Mouse (Mus musculus) spleen, adult 12 weeks (tissue): ENCODE measurements around the gene Gng13.
"Not testable (repeated sequence)": the region's sequence is repeated elsewhere in the genome, so short reads cannot be mapped to it uniquely, and the experiment has no call there.

Experiments
- DNase-seq: peaks from one replicate; pipeline ENCODE4 v3.0.0; 2022; ENCODE audit warnings: low spot score

Gng13 gene

DNA sequence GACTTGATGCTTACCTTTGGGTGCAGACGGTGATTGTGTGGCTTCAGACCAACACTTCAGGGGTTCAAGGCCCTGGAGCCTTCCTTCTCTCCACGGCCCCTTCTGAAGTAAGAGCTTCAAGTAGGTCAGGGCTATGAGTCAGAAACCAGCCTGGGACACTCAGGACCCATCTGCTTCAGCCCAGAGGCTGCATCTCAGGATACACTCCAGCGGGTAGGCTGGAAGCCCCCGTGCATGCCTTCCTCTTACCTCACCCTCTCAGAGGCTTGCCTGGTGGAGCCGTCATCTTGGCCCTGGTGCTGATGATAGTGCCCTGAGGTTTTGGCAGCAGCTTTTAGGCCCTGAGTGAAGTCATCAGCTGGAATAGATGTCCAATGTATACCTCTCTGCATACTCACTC is 18.3 kb downstream of the Gng13 start:
- no peak for DNase-seq

DNA sequence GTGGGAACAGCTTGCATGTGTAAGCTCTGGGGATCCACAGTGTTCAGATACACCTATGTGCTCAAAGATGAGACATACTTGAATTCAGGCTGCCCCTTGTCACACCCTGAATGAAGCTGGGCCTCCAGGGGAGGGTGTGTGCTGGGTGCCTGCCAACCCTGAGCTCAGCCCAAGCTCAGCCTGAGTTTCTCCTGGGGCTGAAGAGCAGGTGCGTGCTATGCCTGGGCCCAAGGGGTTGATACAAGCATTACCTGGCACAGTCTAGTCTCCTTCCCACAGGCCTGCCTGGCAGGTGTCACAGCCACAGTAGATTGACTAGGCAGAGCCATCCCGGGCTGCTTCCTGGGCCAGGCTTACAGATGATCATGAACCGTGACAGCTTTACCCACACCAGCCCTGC is 18.8 kb downstream of the Gng13 start, which contains the start of gene Mslnl:
TSS of gene Mslnl (plus strand) at position 298 of the 400 bp plus-strand sequence.
- DNase-seq, result no peak

DNA sequence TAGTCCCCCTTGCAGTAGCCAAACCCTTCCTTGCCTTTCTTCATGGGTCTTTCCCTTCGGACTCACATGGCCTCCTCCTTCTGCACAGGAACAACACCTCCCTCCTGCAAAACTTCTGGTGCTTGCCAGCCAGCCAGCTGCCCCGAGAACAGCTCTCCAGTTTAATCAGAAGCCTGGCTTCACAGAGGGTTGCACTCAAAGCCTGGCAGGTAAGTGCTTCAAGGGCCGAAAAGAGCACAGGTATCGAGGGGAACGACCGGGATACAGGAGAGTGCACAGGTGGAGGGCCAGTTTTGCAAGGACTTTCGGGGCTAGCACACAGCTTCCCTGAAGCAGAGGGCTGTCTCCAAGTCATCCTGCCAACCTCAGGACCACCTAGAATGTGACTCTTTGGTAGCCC is 21.9 kb downstream of the Gng13 start:
- no peak for DNase-seq

DNA sequence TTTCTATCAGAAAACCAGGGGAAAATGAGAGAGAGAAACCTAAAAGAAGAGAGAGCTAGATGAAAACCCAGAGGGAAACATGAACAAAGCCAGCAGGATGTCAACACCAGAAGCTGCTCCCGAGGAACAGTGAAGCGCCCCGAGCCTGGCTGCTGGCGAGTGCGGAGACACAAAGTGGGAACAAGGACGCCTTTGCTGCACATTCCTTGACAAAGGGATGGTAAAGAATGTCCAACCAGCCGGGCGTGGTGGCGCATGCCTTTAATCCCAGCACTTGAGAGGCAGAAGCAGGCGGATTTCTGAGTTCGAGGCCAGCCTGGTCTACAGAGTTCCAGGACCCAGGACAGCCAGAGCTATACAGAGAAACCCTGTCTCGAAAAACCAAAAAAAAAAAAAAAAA is 24.5 kb downstream of the Gng13 start:
- not testable (repeated sequence) for DNase-seq

DNA sequence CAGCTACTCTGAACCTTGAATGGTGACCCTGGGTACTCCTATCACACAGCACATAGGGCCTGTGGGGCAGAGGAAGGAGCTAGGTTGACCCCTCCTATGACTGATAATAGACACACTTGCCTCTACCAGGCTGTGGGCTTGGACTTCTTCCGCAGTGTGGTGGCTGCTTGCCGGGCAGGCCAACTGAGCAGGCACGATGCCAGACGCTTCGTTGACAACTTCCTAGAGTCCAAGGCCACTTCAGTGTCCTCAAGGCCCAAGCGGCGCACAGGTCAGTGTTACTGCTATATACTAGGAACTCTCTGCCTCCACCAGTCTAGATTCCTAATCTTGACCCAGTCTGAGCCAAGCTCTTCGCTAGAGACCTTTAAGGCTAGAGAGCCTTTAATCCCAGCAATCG is 26.9 kb downstream of the Gng13 start:
- DNase-seq, result no peak

DNA sequence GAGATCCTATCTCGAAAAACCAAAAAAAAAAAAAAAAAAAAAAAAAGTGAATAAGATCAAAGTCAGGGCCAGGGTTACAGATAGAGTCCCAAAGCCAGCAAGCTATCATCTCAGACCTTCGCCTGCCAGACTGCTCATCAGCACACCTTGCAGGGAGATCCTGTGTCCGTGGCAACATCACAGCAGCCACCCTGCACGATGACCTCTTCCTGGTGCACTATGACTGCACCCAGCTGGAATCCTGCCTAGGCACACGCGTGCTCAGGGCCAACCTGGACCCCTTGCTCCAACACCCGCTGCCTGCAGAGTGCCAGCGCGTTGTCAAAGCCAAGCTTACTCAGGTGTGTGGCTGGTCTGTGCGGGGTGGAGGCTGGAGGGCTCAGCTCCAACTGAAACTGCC is 27.3 kb downstream of the Gng13 start:
- no peak for DNase-seq

DNA sequence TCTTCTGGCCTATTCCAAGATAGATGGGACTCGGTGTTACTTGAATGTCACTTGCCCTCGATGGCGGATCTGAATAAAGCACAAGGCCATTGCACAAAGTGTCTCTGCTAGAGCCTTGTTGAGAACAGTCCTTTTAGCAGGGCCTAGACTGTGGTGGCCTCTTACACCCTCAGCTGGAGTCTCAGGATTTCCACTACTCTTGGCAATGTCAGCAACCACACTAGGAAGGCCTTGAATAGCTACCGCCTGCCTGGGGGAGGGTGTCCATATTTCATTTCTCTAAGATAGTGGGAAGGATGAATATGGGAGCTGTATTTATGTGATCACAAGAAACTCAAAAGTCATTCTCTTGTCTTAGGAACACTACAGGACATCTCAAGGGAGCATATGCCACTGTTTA is 31.3 kb downstream of the Gng13 start:
- DNase-seq, result no peak

DNA sequence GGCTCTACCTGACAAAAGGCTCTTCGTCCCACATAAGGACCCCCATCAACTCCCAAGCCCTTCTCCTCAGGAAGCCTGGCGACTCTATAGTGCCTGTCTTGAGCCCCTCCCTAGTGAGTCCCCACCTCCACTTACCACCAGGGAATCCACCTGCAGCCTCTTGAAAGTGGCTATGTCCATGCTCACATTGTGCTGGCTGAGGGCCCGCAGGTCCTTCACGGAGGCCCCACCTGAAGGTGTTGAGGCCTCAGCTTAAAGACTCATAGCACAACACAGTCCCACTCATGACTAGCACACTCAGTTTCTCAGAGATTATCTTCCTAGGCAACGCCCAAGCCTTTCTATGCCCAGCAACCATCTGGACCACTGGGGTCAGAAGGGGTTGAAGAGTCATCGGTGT is 32.3 kb downstream of the Gng13 start:
- DNase-seq, result no peak

DNA sequence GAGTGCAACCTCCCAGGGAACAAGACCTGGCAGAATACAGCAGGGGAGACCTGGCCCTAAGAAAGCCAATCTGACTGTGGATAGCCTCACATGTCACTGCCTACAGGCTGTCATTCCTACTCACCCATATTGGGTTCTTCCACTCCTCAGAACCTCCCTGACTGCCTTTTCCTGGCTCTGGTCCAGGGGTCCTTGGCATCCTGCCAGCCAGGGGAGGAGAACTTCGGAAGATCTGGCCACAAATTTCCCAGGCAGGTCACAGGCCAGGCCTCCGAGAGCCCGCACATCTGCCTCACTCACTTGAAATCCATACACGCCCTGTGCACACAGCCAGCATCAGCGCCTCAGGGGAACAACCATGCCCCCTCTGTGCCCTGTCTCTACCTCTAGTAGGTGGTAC is 34.5 kb downstream of the Gng13 start:
- no peak for DNase-seq

DNA sequence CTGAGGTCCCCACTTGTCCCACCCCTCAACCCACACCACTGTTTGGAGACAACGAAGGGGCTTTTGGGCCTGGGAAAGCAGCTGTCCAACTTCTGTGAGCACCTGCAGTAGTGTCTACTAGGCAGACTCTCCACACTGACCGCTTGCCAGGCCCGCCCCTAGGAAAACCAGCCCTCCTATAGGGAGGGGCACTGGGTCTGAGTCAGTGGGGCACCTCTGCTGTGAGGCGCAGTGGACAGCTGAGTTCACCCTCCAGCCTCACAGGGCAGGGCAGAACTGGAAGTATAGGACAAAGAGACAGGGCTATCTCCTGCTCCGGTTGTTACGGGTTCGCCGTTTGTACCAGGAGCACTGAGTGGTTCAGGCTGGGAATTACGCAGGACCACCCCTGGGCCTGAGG is 37.3 kb downstream of the Gng13 start, which contains the start of gene Msln:
TSS of gene Msln (minus strand) at position 138 of the 400 bp plus-strand sequence.
- no peak for DNase-seq

DNA sequence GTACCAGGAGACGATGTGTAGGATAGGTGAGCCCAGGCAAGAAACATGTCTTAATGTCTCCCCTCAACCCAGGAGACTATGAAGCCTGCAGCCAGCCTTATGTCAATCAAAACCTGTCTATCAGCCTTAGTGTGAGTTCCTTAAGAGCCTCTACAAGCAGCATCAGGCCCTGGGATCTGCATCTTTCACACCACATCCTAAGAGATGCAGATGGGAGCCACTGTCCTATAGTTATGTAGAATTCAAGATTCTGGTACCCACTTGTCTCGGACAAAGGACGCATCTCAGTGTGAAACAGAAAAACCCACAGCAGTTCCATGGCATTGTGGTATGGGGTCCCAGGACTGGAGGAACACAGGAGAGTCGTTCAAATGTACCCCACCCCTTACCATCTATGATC is 38.1 kb downstream of the Gng13 start:
- DNase-seq, result no peak

DNA sequence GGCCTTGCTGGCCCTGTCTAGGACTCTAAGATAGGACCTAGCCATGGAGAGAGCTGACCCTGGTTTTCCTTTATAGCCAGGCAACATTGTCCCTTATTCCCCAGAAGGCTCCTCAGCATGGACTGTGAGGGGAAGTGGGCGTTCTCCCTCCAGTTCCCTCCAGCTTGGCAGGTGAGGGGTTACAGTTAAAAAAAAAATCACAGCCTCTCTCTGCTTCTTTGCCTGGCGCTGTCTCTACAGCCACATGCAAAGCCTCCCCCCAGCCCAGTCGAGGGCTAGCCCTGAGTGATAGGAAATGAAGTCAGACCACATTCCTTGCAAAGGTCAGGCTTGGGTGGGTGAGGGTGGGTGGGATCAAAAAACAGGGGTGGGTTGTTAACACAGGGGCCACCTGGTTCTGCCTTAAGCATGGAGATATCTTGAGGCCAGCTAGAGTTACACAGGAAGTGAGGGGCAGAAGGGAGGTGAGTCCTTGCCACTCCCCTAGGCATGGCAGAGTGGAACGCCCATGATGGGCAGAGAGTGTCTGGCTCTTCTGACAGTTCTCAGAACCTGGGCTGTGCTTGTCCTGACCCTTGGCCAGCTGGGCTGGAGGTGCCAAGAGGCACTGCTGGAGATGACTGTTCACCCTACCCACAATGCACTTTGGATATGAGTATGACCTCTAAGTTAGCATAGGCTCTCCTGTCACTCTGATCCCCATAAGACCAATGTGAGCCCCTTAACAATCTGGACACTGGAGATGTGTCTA is 38.8 kb downstream of the Gng13 start:
- DNase-seq, result no peak

DNA sequence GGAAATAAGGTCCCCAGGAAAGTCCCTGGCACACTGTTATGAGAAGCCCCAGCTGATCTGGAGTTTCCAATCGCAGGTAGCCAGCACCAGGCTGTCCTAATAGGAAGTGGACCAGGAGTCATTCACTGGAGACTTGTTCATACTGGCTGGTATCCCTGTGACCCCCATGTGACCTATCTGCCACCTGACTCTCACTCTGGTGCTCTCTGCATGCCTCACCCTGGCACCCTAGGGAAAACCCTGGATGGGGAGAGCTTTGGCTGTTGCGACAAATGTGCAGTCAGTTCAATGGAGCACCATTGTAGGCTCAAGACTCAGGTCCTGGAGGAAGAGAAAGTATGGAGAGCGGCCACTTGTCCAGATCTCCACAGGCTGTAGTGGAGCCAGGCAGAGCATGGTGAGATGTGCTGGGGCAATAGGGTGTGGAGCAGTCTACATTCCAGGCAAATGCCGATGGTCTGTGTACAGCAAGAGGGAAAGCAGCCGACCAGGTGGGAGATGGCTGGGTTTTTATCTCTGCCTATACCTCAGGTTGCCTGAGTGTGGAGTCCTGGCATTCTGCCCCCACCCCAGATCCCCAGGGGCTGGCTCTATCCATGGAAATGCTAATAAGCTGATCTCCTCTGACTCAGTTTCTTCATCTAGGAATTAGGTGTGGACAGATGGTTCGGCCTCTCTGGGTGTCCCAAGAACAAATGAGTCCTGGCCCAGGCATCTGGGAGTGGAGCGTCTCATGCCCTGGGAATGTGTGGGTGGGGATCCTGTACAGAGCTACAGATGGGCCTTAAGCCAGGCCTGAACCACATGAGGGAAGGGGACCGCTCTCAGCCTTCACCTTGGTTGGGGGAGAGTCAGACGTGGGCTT is 39.6 kb downstream of the Gng13 start:
- no peak for DNase-seq

DNA sequence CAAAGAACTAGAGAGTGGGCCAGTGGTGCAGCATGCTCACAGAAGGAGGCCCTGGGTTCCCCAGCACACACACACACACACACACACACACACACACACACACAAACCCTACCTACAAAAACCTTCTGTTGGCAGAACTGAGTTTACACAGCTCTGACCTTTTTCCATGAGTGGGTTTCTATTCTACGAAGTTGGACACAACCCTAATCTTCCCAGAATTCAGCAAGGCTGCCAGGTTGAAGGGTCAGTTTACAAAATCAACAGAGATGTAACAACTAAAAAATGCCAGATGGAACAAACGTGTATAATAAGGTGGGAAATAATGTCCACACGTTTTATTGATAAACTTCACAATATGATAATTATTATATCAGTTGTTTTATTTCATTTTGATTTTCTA is 40.7 kb downstream of the Gng13 start:
- DNase-seq, result no peak

DNA sequence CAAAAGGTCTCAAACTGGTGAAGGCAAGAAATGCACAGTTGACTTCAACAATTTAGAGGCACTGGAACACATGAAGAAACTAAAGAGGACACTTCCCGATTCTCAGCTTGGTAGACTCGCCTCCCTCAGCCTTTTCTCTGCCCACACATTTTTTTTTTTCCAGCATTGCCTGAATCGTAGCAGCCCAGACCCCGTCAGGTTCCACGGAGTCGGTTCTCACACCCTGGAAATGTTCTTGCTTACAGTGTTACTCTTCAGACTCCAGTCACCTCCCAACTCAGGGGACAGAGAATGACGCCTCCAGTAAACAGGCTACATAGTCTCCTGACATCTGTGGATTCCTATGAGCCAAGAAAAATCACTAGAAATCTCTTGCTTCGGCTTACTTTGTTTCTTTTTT is 43.2 kb downstream of the Gng13 start:
- DNase-seq, result no peak

DNA sequence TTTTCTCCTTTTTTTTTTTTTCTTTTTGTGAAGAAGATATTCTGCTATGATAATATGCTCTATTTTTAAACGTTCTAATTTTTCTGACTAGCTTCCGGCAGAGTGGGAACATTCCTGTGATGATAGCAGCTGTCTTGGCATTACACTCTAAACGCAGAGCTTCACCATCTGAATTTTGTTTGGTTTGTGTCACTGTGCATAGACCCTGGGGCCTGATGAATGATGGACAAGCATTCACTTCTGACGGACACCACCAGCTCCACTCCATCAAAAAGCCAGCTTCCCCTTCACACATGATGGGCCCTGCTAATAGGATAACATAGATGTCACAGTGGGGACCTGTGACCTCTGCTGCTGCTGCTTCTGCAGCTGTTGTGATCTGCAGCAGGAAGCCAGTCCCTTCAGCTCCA is 44.6 kb downstream of the Gng13 start:
- no peak for DNase-seq

DNA sequence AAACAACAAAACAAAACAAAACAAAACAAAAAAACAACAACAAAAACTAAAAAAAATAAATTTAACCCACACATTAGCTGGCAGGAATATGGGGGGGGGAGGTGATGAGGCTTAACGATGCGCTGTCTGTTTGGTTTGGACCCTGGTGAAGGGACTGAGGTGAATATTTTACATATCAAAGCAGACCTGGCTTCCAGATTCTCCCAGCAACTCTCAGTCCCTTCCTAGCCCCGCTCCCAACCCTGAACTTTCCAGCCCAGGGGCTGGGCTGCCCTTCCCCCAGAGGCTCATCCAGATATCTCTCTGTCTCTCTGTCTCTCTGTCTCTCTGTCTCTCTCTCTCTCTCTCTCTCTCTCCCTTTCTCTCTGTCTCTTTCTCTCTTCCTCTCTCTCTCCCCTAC is 45.6 kb downstream of the Gng13 start:
- DNase-seq, result no peak

DNA sequence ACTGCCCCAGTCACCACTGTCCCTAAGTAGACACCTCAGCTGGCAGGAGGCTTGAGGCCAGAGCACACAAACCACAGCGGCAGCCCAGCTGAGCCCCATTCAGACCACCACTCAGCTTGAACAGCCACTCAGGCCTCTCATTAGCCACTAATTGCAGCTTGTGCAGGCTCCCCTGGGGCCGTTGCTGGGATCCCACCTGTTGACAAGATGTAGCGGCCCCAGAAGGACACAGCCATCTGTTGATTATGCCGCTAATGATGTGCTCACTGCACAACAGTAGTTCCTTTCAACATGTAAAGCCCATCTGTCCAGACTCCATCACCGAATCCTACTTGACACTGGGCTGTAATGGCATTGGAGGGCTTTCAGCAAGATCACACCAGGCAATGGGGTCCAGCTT is 48.9 kb downstream of the Gng13 start:
- DNase-seq, result no peak
